Mouse (Mus musculus): ENCODE results near the gene Ccn2.

GRCm38 (mm10) chr10:24595250-24596002 is at the start of gene Ccn2:
- TF ChIP-seq CTCF (IDR thresholded peaks at IDR 0.05; ENCODE audit: borderline replicate concordance, insufficient read depth, low read depth, low read length) (no peak), POLR2A (IDR thresholded peaks at IDR 0.05; ENCODE audit: borderline replicate concordance, insufficient read depth, low read length) (no peak)

Measured in cerebellum, adult 2 months (tissue).